Mouse (Mus musculus) forebrain, embryonic 16.5 days (tissue): ENCODE measurements at regions not wholly inside any gene's neighbourhood (a gene's known extent, or its start where the extent isn't known, plus 50 kb on each side); places are given as distances from the start of the nearest gene placed in this dataset.

Experiments used
- ATAC-seq: fragments of 200-750 bp; cut with Nextera tagmentation; 2 replicates; pipeline ENCODE4 v1.8.0; 2017; ENCODE audit warnings: mild to moderate bottlenecking, moderate library complexity
- H3K27ac ChIP-seq: fragments of 300-500 bp; sonication (generic); 2 replicates; pipeline ENCODE4 v1.5.1; 2014; ENCODE audit warnings: low read length, control low read depth
- H3K27me3 ChIP-seq: fragments of 300-500 bp; sonication (generic); replicated peaks from 2 replicates; pipeline ENCODE4 v1.6.1; 2014; ENCODE audit warnings: low read length; ENCODE audit not compliant: control insufficient read depth, insufficient read depth
- H3K36me3 ChIP-seq: fragments of 300-500 bp; sonication (generic); 2 replicates; pipeline ENCODE4 v1.6.1; 2014; ENCODE audit not compliant: control insufficient read depth, insufficient read depth
- H3K4me1 ChIP-seq: fragments of 300-500 bp; sonication (generic); replicated peaks from 2 replicates; pipeline ENCODE4 v1.6.1; 2014; ENCODE audit warnings: low read length; ENCODE audit not compliant: control insufficient read depth, insufficient read depth
- H3K4me2 ChIP-seq: fragments of 300-500 bp; sonication (generic); 2 replicates; pipeline ENCODE4 v1.6.1; 2014; ENCODE audit warnings: mild to moderate bottlenecking, low read length, control low read depth
- H3K4me3 ChIP-seq: fragments of 300-500 bp; sonication (generic); replicated peaks from 2 replicates; pipeline ENCODE4 v1.5.1; 2014; ENCODE audit warnings: mild to moderate bottlenecking, low read length, control low read depth
- H3K9ac ChIP-seq: fragments of 300-500 bp; sonication (generic); replicated peaks from 2 replicates; pipeline ENCODE4 v1.6.1; 2014; ENCODE audit warnings: low read depth, low read length, control low read depth
- H3K9me3 ChIP-seq: fragments of 300-500 bp; sonication (generic); 2 replicates; pipeline ENCODE4 v1.6.1; 2016; ENCODE audit warnings: low read length; ENCODE audit not compliant: control insufficient read depth
- WGBS: fragments of 180-500 bp; shearing (Covaris S2); extraction: QIAGEN DNeasy Blood & Tissue Kit; methylation state at CpG from one replicate; pipeline ENCODE4 v1.1.7; 2014; 5-methylcytosine and 5-hydroxymethylcytosine counted together

GRCm38 (mm10) chr19:32881443-32881842 is 124.1 kb downstream of the Pten start:
- Histone ChIP-seq H3K4me1 (peaks cover 3% of the 10 kb centered on the region; the same call in 1 of the 2 replicates), H3K4me2 (no peak overlapping the region), H3K27me3 (no peaks in the 10 kb centered on the region), H3K9me3 (no peaks in the 10 kb centered on the region), H3K36me3 (no peaks in the 10 kb centered on the region), H3K9ac (no peak overlapping the region), H3K4me3 (no peak overlapping the region), H3K27ac (no peak overlapping the region)
- ATAC-seq: no peak
- 88% methylated on average over 3 of the region's 3 CpGs for WGBS

DNA sequence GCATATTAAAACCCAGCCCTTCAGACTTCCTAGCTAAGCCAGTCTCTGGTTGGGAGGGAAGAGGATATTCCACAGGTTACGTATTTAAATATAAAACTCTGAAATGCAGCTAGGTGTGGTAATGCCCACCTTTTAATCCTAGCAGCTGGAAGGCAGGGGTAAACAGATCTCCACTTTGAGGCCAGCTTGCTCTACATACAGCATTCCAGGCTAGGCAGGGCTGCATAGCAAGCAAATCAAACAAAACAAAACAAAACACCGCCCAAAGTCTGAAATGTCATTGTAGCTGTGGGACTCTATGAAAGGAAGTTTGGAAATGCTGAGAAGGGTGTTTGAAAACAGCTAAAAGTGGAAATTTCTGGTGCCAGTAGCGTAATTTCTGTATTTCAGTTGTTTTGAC is 127.0 kb downstream of the Pten start:
- no peak overlapping the region for H3K27ac ChIP-seq

DNA sequence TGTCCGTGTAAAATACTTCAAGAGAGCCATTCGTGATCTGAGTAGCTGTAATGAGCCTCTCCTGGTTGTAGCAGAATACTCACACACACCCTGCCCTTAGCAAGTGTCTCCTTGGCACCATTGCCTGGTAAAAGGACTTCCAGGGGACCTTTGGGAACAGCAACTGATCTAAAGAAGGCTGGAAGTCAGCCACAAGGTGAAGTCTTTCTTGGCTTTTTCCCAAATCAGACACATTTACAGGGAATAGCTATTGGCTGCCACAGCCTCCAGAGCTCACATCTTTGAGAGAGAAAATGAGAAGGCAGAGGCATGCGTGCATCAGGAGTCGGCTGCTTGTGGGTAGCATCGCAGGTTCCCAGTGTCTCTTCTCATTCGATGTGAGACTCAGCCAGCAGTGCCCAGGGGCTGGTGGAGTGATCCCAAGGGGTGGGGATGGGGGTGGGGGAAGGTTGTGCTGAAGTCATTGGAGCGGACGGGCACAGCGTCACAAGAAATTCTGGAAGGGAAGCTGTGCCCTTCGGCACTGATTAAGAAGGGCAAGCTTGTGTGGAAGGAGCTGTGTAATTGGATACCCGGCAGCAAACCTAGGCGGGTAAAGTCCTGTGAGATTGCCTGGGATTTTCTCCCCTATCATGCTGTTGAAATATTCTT is 128.3 kb downstream of the Pten start:
- Histone ChIP-seq H3K27me3 (no peaks in the 10 kb centered on the region), H3K9me3 (no peaks in the 10 kb centered on the region), H3K36me3 (no peaks in the 10 kb centered on the region), H3K4me3 (no peak overlapping the region), H3K27ac (no peak overlapping the region), H3K4me1 (peaks cover 3% of the 10 kb centered on the region; the same call in 1 of the 2 replicates), H3K4me2 (peak overlapping the region; percentile 10; the same call in 1 of the 2 replicates), H3K9ac (no peak overlapping the region)
- ATAC-seq: peak; percentile 59
- 37% methylated on average over 12 of the region's 12 CpGs for WGBS

More for the DNA sequence above, 127.0 kb downstream of the Pten start:
- H3K36me3 ChIP-seq: no peaks in the 10 kb centered on the region
- H3K4me3 ChIP-seq: no peak overlapping the region
- ATAC-seq: no peak
- H3K9me3 ChIP-seq: no peaks in the 10 kb centered on the region
- peaks cover 3% of the 10 kb centered on the region; the same call in 1 of the 2 replicates for H3K4me1 ChIP-seq
- no peak overlapping the region for H3K4me2 ChIP-seq
- H3K9ac ChIP-seq: no peak overlapping the region
- WGBS: 74% methylated on average over 3 of the region's 3 CpGs
- H3K27me3 ChIP-seq: no peaks in the 10 kb centered on the region

DNA sequence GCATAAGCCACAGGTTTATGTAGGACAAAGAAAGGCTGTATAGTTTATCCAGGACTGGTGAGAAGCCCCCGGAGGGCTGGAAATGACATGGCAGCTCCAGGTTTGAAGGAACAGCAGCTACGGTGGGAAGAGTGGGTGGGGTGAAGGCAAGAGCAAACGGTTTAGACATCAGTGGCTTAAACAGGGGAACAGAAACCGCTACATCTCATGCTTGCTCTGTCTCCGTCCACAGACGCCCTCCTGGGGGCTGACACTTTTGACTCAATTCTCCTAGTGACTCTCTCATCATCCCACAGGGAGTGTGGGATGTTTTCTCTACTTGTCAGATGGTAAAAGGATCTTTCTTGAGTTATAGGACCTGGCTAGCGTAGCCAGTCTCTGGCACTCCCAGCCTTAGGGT is 129.9 kb downstream of the Pten start:
- Histone ChIP-seq H3K4me1 (peaks cover 3% of the 10 kb centered on the region; the same call in 1 of the 2 replicates), H3K27me3 (no peaks in the 10 kb centered on the region), H3K9me3 (no peaks in the 10 kb centered on the region), H3K36me3 (no peaks in the 10 kb centered on the region), H3K27ac (no peak overlapping the region), H3K4me2 (no peak overlapping the region), H3K9ac (no peak overlapping the region), H3K4me3 (no peak overlapping the region)
- WGBS: 85% methylated on average over 7 of the region's 7 CpGs
- ATAC-seq: no peak

- WGBS: 68% methylated on average over 12 of the region's 12 CpGs
- Histone ChIP-seq H3K9me3 (no peaks in the 10 kb centered on the region), H3K36me3 (no peaks in the 10 kb centered on the region), H3K27me3 (no peaks in the 10 kb centered on the region), H3K4me3 (no peak overlapping the region), H3K27ac (no peak overlapping the region), H3K4me1 (peaks cover 3% of the 10 kb centered on the region; the same call in 1 of the 2 replicates), H3K9ac (no peak overlapping the region), H3K4me2 (no peak overlapping the region)
- ATAC-seq: no peak
Observed at GRCm38 (mm10) chr19:32888616-32889305, 131.5 kb downstream of the Pten start.

- peaks cover under 1% of the 10 kb centered on the region; the same call in 1 of the 2 replicates for H3K4me1 ChIP-seq
- no peaks in the 10 kb centered on the region for H3K27me3 ChIP-seq
- ATAC-seq: no peak
Observed at GRCm38 (mm10) chr19:32890801-32891200, 133.5 kb downstream of the Pten start.

DNA sequence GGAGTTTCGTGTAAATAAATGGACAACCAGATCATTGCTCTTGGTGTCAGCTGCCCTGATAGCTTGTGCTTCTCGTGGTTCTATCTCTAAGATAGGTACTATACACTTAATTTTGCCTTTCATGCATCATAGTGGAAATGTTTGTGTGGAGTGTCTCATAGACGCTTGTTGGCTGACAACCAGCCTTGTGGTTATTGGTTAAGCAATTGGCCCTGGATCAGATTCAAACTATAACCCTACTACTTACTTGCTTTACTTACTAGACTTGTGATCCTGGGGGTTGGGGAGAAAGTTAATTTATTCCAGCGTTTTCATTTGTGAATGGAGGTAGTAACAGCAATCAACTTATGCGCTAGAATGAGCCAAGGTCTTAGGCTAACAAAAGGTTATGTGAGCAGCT is 135.2 kb downstream of the Pten start:
- Histone ChIP-seq H3K9me3 (no peaks in the 10 kb centered on the region), H3K9ac (no peak overlapping the region), H3K27me3 (no peaks in the 10 kb centered on the region), H3K36me3 (no peaks in the 10 kb centered on the region), H3K4me1 (no peaks in the 10 kb centered on the region), H3K27ac (no peak overlapping the region), H3K4me3 (no peak overlapping the region), H3K4me2 (no peak overlapping the region)
- no peak for ATAC-seq
- WGBS: 78% methylated on average over 5 of the region's 5 CpGs

More at GRCm38 (mm10) chr19:32890801-32891200, 133.5 kb downstream of the Pten start:
- WGBS: 90% methylated on average over 6 of the region's 6 CpGs
- Histone ChIP-seq H3K4me2 (no peak overlapping the region), H3K4me3 (no peak overlapping the region), H3K9ac (no peak overlapping the region), H3K36me3 (no peaks in the 10 kb centered on the region), H3K27ac (no peak overlapping the region), H3K9me3 (no peaks in the 10 kb centered on the region)

- 76% methylated on average over 7 of the region's 7 CpGs for WGBS
- Histone ChIP-seq H3K27me3 (no peaks in the 10 kb centered on the region), H3K4me3 (no peak overlapping the region), H3K4me2 (no peak overlapping the region), H3K27ac (no peak overlapping the region), H3K9ac (no peak overlapping the region), H3K9me3 (no peaks in the 10 kb centered on the region), H3K4me1 (no peaks in the 10 kb centered on the region), H3K36me3 (no peaks in the 10 kb centered on the region)
- ATAC-seq: no peak
Observed at GRCm38 (mm10) chr19:32903454-32904108, 146.3 kb downstream of the Pten start.

GRCm38 (mm10) chr19:32904517-32904916 is 147.2 kb downstream of the Pten start:
- Histone ChIP-seq H3K36me3 (no peaks in the 10 kb centered on the region), H3K27me3 (no peaks in the 10 kb centered on the region), H3K4me1 (no peaks in the 10 kb centered on the region), H3K4me2 (no peak overlapping the region), H3K9me3 (no peaks in the 10 kb centered on the region), H3K27ac (no peak overlapping the region), H3K4me3 (no peak overlapping the region), H3K9ac (no peak overlapping the region)
- 43% methylated on average over 7 of the region's 7 CpGs for WGBS
- no peak for ATAC-seq
